Mouse (Mus musculus) intestine, embryonic 14.5 days (tissue): ENCODE results near the gene Fitm2. TPM values are rescaled to one million over a fixed set of nuclear protein-coding genes. Genes with fewer than 3 reads are reported as not detected.
"Not testable (repeated sequence)": the region's sequence is repeated elsewhere in the genome, so short reads cannot be mapped to it uniquely, and the experiment has no call there.

Experiments
- ATAC-seq: fragments of 200-750 bp; cut with Nextera tagmentation; replicated peaks from 2 replicates; pipeline ENCODE4 v1.8.0; 2017; ENCODE audit warnings: low read depth, moderate number of reproducible peaks, moderate TSS enrichment, moderate library complexity; ENCODE audit not compliant: low FRiP score, low TSS enrichment
- DNase-seq: peaks from one replicate; pipeline ENCODE4 v3.0.0-alpha.2; 2018; ENCODE audit warnings: low spot score
- H3K27ac ChIP-seq: fragments of 300-500 bp; sonication (generic); 2 replicates; pipeline ENCODE4 v1.5.1; 2014; ENCODE audit warnings: low read depth, mild to moderate bottlenecking, control low read depth
- H3K27me3 ChIP-seq: fragments of 300-500 bp; sonication (generic); replicated peaks from 2 replicates; pipeline ENCODE4 v1.6.1; 2014; ENCODE audit warnings: low read length, control low read depth; ENCODE audit not compliant: control insufficient read depth, insufficient read depth
- H3K36me3 ChIP-seq: fragments of 300-500 bp; sonication (generic); 2 replicates; pipeline ENCODE4 v1.6.1; 2014; ENCODE audit warnings: low read length, control low read depth; ENCODE audit not compliant: control insufficient read depth, insufficient read depth
- H3K4me1 ChIP-seq: fragments of 300-500 bp; sonication (generic); replicated peaks from 2 replicates; pipeline ENCODE4 v1.6.1; 2014; ENCODE audit warnings: low read length, control low read depth, mixed read lengths; ENCODE audit not compliant: control insufficient read depth, insufficient read depth
- H3K4me2 ChIP-seq: fragments of 300-500 bp; sonication (generic); 2 replicates; pipeline ENCODE4 v1.6.1; 2014; ENCODE audit warnings: low read length
- H3K4me3 ChIP-seq: fragments of 300-500 bp; sonication (generic); 2 replicates; pipeline ENCODE4 v1.5.1; 2014; ENCODE audit warnings: low read depth, low read length, control low read depth, mixed read lengths
- H3K9ac ChIP-seq: fragments of 300-500 bp; sonication (generic); 2 replicates; pipeline ENCODE4 v1.6.1; 2014; ENCODE audit warnings: mild to moderate bottlenecking, low read length
- H3K9me3 ChIP-seq: fragments of 300-500 bp; sonication (generic); 2 replicates; pipeline ENCODE4 v1.6.1; 2016; ENCODE audit warnings: low read length, control low read depth; ENCODE audit not compliant: control insufficient read depth
- WGBS: fragments of 180-500 bp; shearing (Covaris S2); extraction: QIAGEN DNeasy Blood & Tissue Kit; methylation state at CpG from one replicate; pipeline ENCODE4 v1.1.7; 2014; 5-methylcytosine and 5-hydroxymethylcytosine counted together
- polyA plus RNA-seq: library from polyadenylated mRNA; unstranded; fragments of >200 nt; fragmentation: Nextera tagmentation; extraction: Ambion mirVana; gene quantifications from 2 replicates; pipeline ENCODE4 v1.2.1, GENCODE M21; 2014

Fitm2 gene
- polyA plus RNA-seq, 1 experiment from 2014 or later = 10.7 TPM

GRCm38 (mm10) chr2:163468866-163469265 lies 3.6 kb downstream of the Fitm2 start:
- 89% methylated on average over 6 of the region's 6 CpGs for WGBS

GRCm38 (mm10) chr2:163467585-163467984 lies 4.8 kb downstream of the Fitm2 start:
- Histone ChIP-seq H3K9me3 (no peaks in the 10 kb centered on the region), H3K27ac (no peak overlapping the region), H3K36me3 (peaks cover 16% of the 10 kb centered on the region; the same call in 1 of the 2 replicates), H3K4me1 (peaks cover 9% of the 10 kb centered on the region; the same call in 1 of the 2 replicates), H3K4me3 (no peak overlapping the region), H3K27me3 (no peaks in the 10 kb centered on the region), H3K9ac (no peak overlapping the region), H3K4me2 (no peak overlapping the region)
- 92% methylated on average over 6 of the region's 6 CpGs for WGBS
- DNase-seq = no peak
- ATAC-seq = no peak

More at GRCm38 (mm10) chr2:163468866-163469265, 3.6 kb downstream of the Fitm2 start:
- no peak overlapping the region for H3K4me2 ChIP-seq
- H3K36me3 ChIP-seq = peaks cover 16% of the 10 kb centered on the region; the same call in 1 of the 2 replicates
- DNase-seq (no peak), ATAC-seq (no peak)
- no peak overlapping the region for H3K4me3 ChIP-seq
- no peaks in the 10 kb centered on the region for H3K27me3 ChIP-seq
- no peaks in the 10 kb centered on the region for H3K9me3 ChIP-seq
- H3K4me1 ChIP-seq = peaks cover 9% of the 10 kb centered on the region; the same call in 1 of the 2 replicates
- no peak overlapping the region for H3K9ac ChIP-seq
- H3K27ac ChIP-seq = no peak overlapping the region

GRCm38 (mm10) chr2:163466771-163467170 lies 5.7 kb downstream of the Fitm2 start:
- ATAC-seq = no peak
- H3K27me3 ChIP-seq = no peaks in the 10 kb centered on the region
- DNase-seq = no peak
- WGBS = 59% methylated on average over 8 of the region's 8 CpGs
- peaks cover 7% of the 10 kb centered on the region; the same call in 1 of the 2 replicates for H3K4me1 ChIP-seq
- H3K36me3 ChIP-seq = peaks cover 16% of the 10 kb centered on the region; the same call in 1 of the 2 replicates
- H3K4me2 ChIP-seq = no peak overlapping the region
- no peaks in the 10 kb centered on the region for H3K9me3 ChIP-seq
- H3K27ac ChIP-seq = no peak overlapping the region
- H3K9ac ChIP-seq = no peak overlapping the region
- no peak overlapping the region for H3K4me3 ChIP-seq

- Histone ChIP-seq H3K9ac (no peak overlapping the region), H3K36me3 (peaks cover 16% of the 10 kb centered on the region; the same call in 1 of the 2 replicates), H3K4me2 (no peak overlapping the region), H3K4me3 (no peak overlapping the region), H3K4me1 (no peaks in the 10 kb centered on the region), H3K27me3 (0 out of 2 replicates have a peak, but pooled peaks cover 7% of the 10 kb centered on the region), H3K9me3 (no peaks in the 10 kb centered on the region), H3K27ac (no peak overlapping the region)
- WGBS = 68% methylated on average over 6 of the region's 6 CpGs
- ATAC-seq = no peak
- DNase-seq = no peak
Observed at GRCm38 (mm10) chr2:163464562-163464961, 7.9 kb downstream of the Fitm2 start.

- Histone ChIP-seq H3K4me3 (no peak overlapping the region), H3K4me2 (no peak overlapping the region), H3K9me3 (no peaks in the 10 kb centered on the region), H3K27ac (no peak overlapping the region), H3K9ac (no peak overlapping the region), H3K36me3 (peaks cover 14% of the 10 kb centered on the region; the same call in 1 of the 2 replicates), H3K27me3 (peaks cover 7% of the 10 kb centered on the region; the same call in 1 of the 2 replicates), H3K4me1 (no peaks in the 10 kb centered on the region)
- no peak for DNase-seq
- 72% methylated on average over 4 of the region's 4 CpGs for WGBS
- ATAC-seq = no peak
Observed at GRCm38 (mm10) chr2:163463998-163464397, 8.4 kb downstream of the Fitm2 start.

GRCm38 (mm10) chr2:163463251-163463769 lies 9.1 kb downstream of the Fitm2 start:
- DNase-seq (no peak), ATAC-seq (no peak)
- H3K4me3 ChIP-seq = no peak overlapping the region
- no peak overlapping the region for H3K27ac ChIP-seq
- peaks cover 14% of the 10 kb centered on the region for H3K27me3 ChIP-seq
- H3K9me3 ChIP-seq = no peaks in the 10 kb centered on the region
- no peak overlapping the region for H3K4me2 ChIP-seq
- H3K4me1 ChIP-seq = no peaks in the 10 kb centered on the region
- H3K36me3 ChIP-seq = 0 out of 2 replicates have a peak, but pooled peaks cover 7% of the 10 kb centered on the region
- no peak overlapping the region for H3K9ac ChIP-seq
- 47% methylated on average over 10 of the region's 10 CpGs for WGBS

- H3K9ac ChIP-seq = no peak overlapping the region
- H3K4me1 ChIP-seq = no peaks in the 10 kb centered on the region
- H3K27ac ChIP-seq = no peak overlapping the region
- H3K36me3 ChIP-seq = 0 out of 2 replicates have a peak, but pooled peaks cover 5% of the 10 kb centered on the region
- ATAC-seq (no peak), DNase-seq (no peak)
- no peak overlapping the region for H3K4me2 ChIP-seq
- no peaks in the 10 kb centered on the region for H3K9me3 ChIP-seq
- WGBS = 74% methylated on average over 11 of the region's 11 CpGs
- H3K4me3 ChIP-seq = no peak overlapping the region
- H3K27me3 ChIP-seq = peaks cover 17% of the 10 kb centered on the region
Observed at GRCm38 (mm10) chr2:163462801-163463200, 9.6 kb downstream of the Fitm2 start.

GRCm38 (mm10) chr2:163462386-163462785 lies 10.0 kb downstream of the Fitm2 start:
- Histone ChIP-seq H3K4me1 (no peaks in the 10 kb centered on the region), H3K27ac (no peak overlapping the region), H3K9me3 (no peaks in the 10 kb centered on the region), H3K27me3 (peaks cover 19% of the 10 kb centered on the region), H3K4me3 (no peak overlapping the region), H3K9ac (no peak overlapping the region), H3K4me2 (no peak overlapping the region), H3K36me3 (0 out of 2 replicates have a peak, but pooled peaks cover 5% of the 10 kb centered on the region)
- ATAC-seq (no peak), DNase-seq (no peak)
- WGBS = 71% methylated on average over 5 of the region's 5 CpGs

GRCm38 (mm10) chr2:163461307-163461706 lies 11.1 kb downstream of the Fitm2 start:
- H3K4me3 ChIP-seq, DNase-seq, H3K4me2 ChIP-seq, H3K27ac ChIP-seq, H3K4me1 ChIP-seq, H3K9ac ChIP-seq, ATAC-seq, H3K9me3 ChIP-seq, H3K36me3 ChIP-seq: not testable (repeated sequence)
- WGBS = 92% methylated on average over 9 of the region's 9 CpGs
- H3K27me3 ChIP-seq = peaks cover 24% of the 10 kb centered on the region
